Mouse (Mus musculus) heart, adult 2 months (tissue): Measurements from ENCODE around the gene D330020A13Rik.

Experiments
- CTCF ChIP-seq: fragments of 200-600 bp; IDR thresholded peaks from 2 replicates; pipeline ENCODE4 v1.8.1; 2022; ENCODE audit warnings: antibody characterized with exemption, mild to moderate bottlenecking, moderate library complexity
- POLR2A ChIP-seq: fragments of 200-500 bp; IDR thresholded peaks from 2 replicates; pipeline ENCODE4 v1.6.1; 2011; ENCODE audit warnings: mild to moderate bottlenecking, low read depth, low read length, control low read depth; ENCODE audit not compliant: insufficient read depth

DNA sequence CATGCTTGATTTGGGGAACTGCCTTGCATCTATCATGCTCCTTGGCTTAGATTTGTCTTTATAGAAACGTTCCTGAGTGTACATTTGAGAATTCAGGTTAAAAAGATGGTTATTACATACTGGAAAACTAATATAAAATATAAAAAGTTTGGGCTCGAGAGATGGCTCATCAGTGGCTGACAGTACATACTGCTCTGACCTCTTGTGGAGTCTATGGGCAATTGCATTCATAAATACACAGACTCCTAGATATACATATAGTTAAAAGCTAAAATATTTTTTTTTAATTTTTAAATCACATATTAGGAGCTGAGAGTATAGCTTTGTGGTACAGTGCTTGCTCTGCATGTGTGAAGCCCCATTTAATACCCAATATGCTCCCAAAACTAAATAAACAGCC lies 38.2 kb downstream of the D330020A13Rik start:
- no peak for TF ChIP-seq POLR2A
- peak; percentile 53 for TF ChIP-seq CTCF
